Mouse (Mus musculus): Measurements from ENCODE around the gene Igsf10. TPM values are rescaled to one million over a fixed set of nuclear protein-coding genes. Genes with fewer than 3 reads are reported as not detected.

Gene Igsf10
- polyA plus RNA-seq, 1 experiment, result 1.0 TPM

DNA sequence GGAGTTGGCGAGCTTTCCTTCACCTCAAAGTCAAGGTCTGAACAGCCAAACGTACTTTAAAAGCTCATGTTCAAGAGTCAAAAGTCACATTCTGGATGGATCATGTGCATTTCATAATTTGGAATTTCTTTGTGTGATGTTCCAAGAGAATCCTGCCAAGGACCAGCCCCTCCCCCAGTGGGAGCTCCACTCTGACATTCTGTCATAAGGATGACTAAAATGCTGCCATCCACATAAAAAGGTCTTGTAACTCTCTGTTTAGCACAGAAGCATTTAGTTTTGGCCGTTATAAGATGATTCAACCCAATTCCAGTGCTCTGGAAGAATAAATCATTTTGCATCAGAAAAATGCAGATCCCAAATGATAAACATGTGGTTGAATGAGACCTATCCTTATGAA lies 10.0 kb upstream of the Igsf10 start:
- Histone ChIP-seq H3K36me3 (ENCODE audit: control insufficient read depth, insufficient read depth, low read length) (no peaks in the 10 kb centered on the region), H3K27ac (ENCODE audit: insufficient read depth, low read depth, low read length) (no peak overlapping the region), H3K27me3 (ENCODE audit: control insufficient read depth, insufficient read depth, low read length) (no peaks in the 10 kb centered on the region), H3K4me3 (ENCODE audit: low read depth, low read length) (no peak overlapping the region), H3K4me1 (ENCODE audit: control insufficient read depth, insufficient read depth, insufficient read length, low read length) (no peaks in the 10 kb centered on the region)
- 83% methylated on average over 3 of the region's 3 CpGs for WGBS
- TF ChIP-seq POLR2A (IDR thresholded peaks at IDR 0.05; ENCODE audit: low read depth, low read length) (no peak), CTCF (IDR thresholded peaks at IDR 0.05; ENCODE audit: extremely low read depth, insufficient read length, insufficient replicate concordance, low read depth, low read length) (no peak)

DNA sequence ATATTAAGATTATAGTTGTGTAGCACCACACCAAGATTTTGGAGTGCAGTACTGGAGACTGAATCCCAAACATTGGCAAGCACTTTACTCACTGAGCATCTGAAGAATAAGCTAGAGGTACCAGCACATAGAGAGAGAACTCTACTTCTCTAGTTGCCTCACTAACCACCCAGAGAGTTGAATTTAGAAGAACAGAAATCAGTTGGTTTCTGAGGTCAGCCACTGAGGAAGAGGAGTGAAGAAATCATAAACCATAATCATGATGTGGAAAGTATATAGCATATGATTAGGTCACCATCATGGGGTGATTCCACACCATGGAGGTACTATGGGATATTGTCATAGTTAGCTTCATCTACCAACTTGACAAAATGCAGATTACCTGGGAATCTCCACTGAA lies 7.6 kb upstream of the Igsf10 start:
- Histone ChIP-seq H3K27me3 (ENCODE audit: control insufficient read depth, insufficient read depth, low read length) (no peaks in the 10 kb centered on the region), H3K36me3 (ENCODE audit: control insufficient read depth, insufficient read depth, low read length) (no peaks in the 10 kb centered on the region), H3K27ac (ENCODE audit: insufficient read depth, low read depth, low read length) (no peak overlapping the region), H3K4me3 (ENCODE audit: low read depth, low read length) (no peak overlapping the region), H3K4me1 (ENCODE audit: control insufficient read depth, insufficient read depth, insufficient read length, low read length) (no peaks in the 10 kb centered on the region)
- TF ChIP-seq CTCF (IDR thresholded peaks at IDR 0.05; ENCODE audit: extremely low read depth, insufficient read length, insufficient replicate concordance, low read depth, low read length), result no peak
- no peak for TF ChIP-seq POLR2A (IDR thresholded peaks at IDR 0.05; ENCODE audit: low read depth, low read length)

DNA sequence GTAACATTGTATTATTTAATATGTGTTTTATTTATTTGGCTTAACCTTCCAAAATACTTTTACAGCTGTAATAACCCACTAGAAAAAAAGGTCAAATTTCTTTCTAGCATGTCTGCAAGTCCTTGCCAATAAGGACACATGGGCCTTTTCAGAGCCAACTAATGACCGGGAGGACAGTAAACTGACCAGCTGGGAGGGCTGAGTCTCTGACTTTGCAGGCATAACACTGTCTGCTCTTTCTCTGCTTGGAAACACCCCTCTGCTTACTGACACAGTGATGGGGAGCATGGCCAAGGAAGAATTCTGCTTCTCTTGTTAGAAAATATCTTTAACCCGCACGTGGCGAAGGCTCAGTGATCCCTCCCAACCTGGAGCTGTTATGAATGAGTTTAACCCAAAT lies 1.2 kb downstream of the Igsf10 start:
- 75% methylated on average over 4 of the region's 4 CpGs for WGBS
- no peaks in the 10 kb centered on the region; the same call in 1 of the 2 replicates for H3K27me3 ChIP-seq (ENCODE audit: control insufficient read depth, insufficient read depth, low read length)
- no peak overlapping the region for H3K4me3 ChIP-seq (ENCODE audit: low read depth, low read length)
- TF ChIP-seq POLR2A (IDR thresholded peaks at IDR 0.05; ENCODE audit: low read depth, low read length) (no peak), CTCF (IDR thresholded peaks at IDR 0.05; ENCODE audit: extremely low read depth, insufficient read length, insufficient replicate concordance, low read depth, low read length) (no peak)
- no peaks in the 10 kb centered on the region for H3K4me1 ChIP-seq (ENCODE audit: control insufficient read depth, insufficient read depth, insufficient read length, low read length)
- H3K36me3 ChIP-seq (ENCODE audit: control insufficient read depth, insufficient read depth, low read length), result no peaks in the 10 kb centered on the region
- H3K27ac ChIP-seq (ENCODE audit: insufficient read depth, low read depth, low read length), result no peak overlapping the region

DNA sequence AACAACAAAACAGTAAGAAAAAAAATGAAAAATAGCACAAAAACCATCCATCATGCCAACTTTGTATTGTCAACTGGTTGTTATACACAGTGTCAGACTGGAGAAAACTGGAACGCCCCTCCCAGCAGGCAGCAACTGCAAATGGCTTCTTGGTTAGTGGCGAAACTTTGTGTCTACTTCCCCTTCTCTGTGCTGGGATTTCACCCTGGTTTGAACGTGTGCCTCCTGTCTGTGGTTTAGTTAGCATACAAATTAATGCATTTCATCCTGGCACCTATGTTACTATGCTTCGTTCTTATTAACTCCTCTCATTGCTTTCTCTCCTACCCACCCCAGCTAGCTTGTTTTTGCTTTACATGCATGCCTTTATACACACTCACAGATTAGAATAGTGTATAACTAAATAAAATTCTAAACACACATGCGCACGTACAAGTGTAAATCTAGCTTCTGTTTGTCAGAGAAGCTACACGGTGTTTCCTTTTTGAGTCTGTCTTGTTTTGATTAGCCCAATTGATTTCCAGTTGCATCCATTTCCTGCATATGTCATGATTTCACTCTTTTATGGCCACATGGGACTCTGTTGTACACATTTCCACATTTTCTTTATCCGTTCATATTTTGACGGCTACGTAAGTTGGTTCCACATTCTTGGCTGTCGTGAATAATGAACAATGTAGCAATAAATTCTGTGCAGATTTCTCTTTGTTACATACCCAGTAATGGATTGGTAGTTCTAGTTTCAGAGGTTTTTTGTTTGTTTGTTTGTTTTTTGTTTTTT lies 2.4 kb downstream of the Igsf10 start:
- no peak for TF ChIP-seq POLR2A (IDR thresholded peaks at IDR 0.05; ENCODE audit: low read depth, low read length)
- no peak for TF ChIP-seq CTCF (IDR thresholded peaks at IDR 0.05; ENCODE audit: extremely low read depth, insufficient read length, insufficient replicate concordance, low read depth, low read length)
- no peaks in the 10 kb centered on the region for H3K4me1 ChIP-seq (ENCODE audit: control insufficient read depth, insufficient read depth, insufficient read length, low read length)
- H3K36me3 ChIP-seq (ENCODE audit: control insufficient read depth, insufficient read depth, low read length), result no peaks in the 10 kb centered on the region
- H3K4me3 ChIP-seq (ENCODE audit: low read depth, low read length), result no peak overlapping the region
- H3K27me3 ChIP-seq (ENCODE audit: control insufficient read depth, insufficient read depth, low read length), result no peaks in the 10 kb centered on the region; the same call in 1 of the 2 replicates
- WGBS, result 71% methylated on average over 11 of the region's 11 CpGs
- no peak overlapping the region for H3K27ac ChIP-seq (ENCODE audit: insufficient read depth, low read depth, low read length)

DNA sequence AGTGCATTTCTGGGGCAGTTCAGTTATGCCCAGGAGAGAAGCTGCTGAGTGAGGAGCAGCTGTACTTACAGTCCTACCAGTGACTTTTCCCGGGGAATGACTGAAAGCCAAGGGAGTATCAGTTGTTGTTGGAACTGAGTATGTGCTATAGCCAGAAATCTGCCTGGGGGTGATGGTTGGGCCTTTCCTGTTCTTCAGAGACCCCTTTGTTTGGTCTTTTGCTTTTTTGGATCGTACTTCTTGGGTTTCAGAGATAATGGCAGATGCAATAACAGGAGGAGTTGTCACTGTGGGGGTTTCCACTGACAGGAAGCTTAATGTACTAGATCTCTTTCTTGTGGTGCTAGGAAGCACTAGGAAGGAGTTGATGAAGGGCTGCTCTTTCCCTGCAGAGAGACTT lies 15.7 kb downstream of the Igsf10 start:
- Histone ChIP-seq H3K4me1 (ENCODE audit: control insufficient read depth, insufficient read depth, insufficient read length, low read length) (no peaks in the 10 kb centered on the region), H3K27ac (ENCODE audit: insufficient read depth, low read depth, low read length) (no peak overlapping the region), H3K36me3 (ENCODE audit: control insufficient read depth, insufficient read depth, low read length) (no peaks in the 10 kb centered on the region; the same call in 1 of the 2 replicates), H3K27me3 (ENCODE audit: control insufficient read depth, insufficient read depth, low read length) (no peaks in the 10 kb centered on the region), H3K4me3 (ENCODE audit: low read depth, low read length) (no peak overlapping the region)
- WGBS, result 88% methylated on average over 2 of the region's 2 CpGs
- TF ChIP-seq POLR2A (IDR thresholded peaks at IDR 0.05; ENCODE audit: low read depth, low read length) (no peak), CTCF (IDR thresholded peaks at IDR 0.05; ENCODE audit: extremely low read depth, insufficient read length, insufficient replicate concordance, low read depth, low read length) (no peak)

DNA sequence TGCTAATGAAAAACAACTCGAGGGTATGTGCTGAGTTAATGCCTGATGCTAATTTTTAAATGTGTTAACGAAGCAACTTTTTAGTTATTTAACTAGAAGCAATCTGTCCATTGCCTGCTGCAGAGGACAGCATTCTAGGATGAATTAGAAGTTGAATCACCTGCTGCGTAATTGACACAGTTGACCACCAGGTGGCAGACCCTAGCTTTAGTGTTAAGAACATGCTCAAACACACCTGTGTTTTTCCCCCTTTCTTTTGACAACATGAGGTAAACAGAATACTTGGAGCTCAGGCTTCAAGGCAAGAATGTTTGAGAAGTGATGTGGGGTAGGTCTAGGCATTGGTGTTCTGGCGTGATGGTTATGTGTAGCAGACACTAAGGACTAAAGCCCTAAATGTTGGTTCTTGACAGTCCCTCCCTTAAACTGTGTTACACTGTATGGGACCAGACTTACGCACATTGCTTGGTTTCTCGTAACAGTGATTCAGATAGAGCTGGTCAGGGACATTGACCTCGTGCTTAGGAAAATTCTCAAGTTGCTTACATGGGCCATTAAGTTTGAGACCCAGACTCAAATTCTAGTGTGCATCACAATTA lies 22.8 kb downstream of the Igsf10 start:
- TF ChIP-seq CTCF (IDR thresholded peaks at IDR 0.05; ENCODE audit: extremely low read depth, insufficient read length, insufficient replicate concordance, low read depth, low read length) (no peak), POLR2A (IDR thresholded peaks at IDR 0.05; ENCODE audit: low read depth, low read length) (no peak)
- no peak overlapping the region for H3K4me3 ChIP-seq (ENCODE audit: low read depth, low read length)
- H3K27me3 ChIP-seq (ENCODE audit: control insufficient read depth, insufficient read depth, low read length), result no peaks in the 10 kb centered on the region
- H3K36me3 ChIP-seq (ENCODE audit: control insufficient read depth, insufficient read depth, low read length), result no peaks in the 10 kb centered on the region
- no peak overlapping the region for H3K27ac ChIP-seq (ENCODE audit: insufficient read depth, low read depth, low read length)
- H3K4me1 ChIP-seq (ENCODE audit: control insufficient read depth, insufficient read depth, insufficient read length, low read length), result no peaks in the 10 kb centered on the region
- 35% methylated on average over 7 of the region's 7 CpGs for WGBS

DNA sequence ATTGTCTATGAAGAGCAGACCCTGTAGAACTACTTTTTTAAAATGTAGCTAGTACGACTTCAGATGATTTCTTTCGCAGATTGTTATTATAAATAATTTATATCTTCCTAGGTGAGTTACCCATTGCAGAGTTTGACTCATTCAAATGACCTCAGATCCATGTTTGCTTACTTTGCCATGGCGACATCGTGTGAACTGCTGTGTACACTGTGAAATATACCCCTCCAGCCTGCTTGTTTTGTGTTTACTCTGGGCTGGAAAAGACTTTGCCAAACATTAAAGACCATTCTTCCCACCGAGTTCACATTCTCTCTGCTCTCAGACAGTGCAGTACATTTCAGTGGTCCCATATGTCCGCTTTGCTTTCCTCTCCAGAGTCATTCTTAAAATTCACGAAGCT lies 28.1 kb downstream of the Igsf10 start:
- TF ChIP-seq POLR2A (IDR thresholded peaks at IDR 0.05; ENCODE audit: low read depth, low read length) (no peak), CTCF (IDR thresholded peaks at IDR 0.05; ENCODE audit: extremely low read depth, insufficient read length, insufficient replicate concordance, low read depth, low read length) (no peak)
- Histone ChIP-seq H3K27ac (ENCODE audit: insufficient read depth, low read depth, low read length) (no peak overlapping the region), H3K27me3 (ENCODE audit: control insufficient read depth, insufficient read depth, low read length) (no peaks in the 10 kb centered on the region), H3K4me3 (ENCODE audit: low read depth, low read length) (no peak overlapping the region), H3K36me3 (ENCODE audit: control insufficient read depth, insufficient read depth, low read length) (no peaks in the 10 kb centered on the region), H3K4me1 (ENCODE audit: control insufficient read depth, insufficient read depth, insufficient read length, low read length) (no peaks in the 10 kb centered on the region)
- WGBS, result 59% methylated on average over 7 of the region's 7 CpGs
